Mouse (Mus musculus) intestine, embryonic 16.5 days (tissue): ENCODE measurements around the gene Enpp6. TPM values are rescaled to one million over a fixed set of nuclear protein-coding genes. Genes with fewer than 3 reads are reported as not detected.

Experiments used
- ATAC-seq: fragments of 200-750 bp; cut with Nextera tagmentation; 2 replicates; pipeline ENCODE4 v1.8.0; 2017; ENCODE audit warnings: moderate TSS enrichment, moderate library complexity
- H3K27ac ChIP-seq: fragments of 300-500 bp; sonication (generic); 2 replicates; pipeline ENCODE4 v1.5.1; 2014; ENCODE audit warnings: mild to moderate bottlenecking, low read length
- H3K27me3 ChIP-seq: fragments of 300-500 bp; sonication (generic); replicated peaks from 2 replicates; pipeline ENCODE4 v1.6.1; 2014; ENCODE audit warnings: low read length, control low read depth, mixed read lengths; ENCODE audit not compliant: control insufficient read depth, insufficient read depth
- H3K36me3 ChIP-seq: fragments of 300-500 bp; sonication (generic); 2 replicates; pipeline ENCODE4 v1.6.1; 2014; ENCODE audit warnings: low read length, control low read depth; ENCODE audit not compliant: control insufficient read depth, insufficient read depth
- H3K4me1 ChIP-seq: fragments of 300-500 bp; sonication (generic); 2 replicates; pipeline ENCODE4 v1.6.1; 2014; ENCODE audit warnings: low read length, control low read depth, mixed read lengths; ENCODE audit not compliant: control insufficient read depth, insufficient read depth
- H3K4me2 ChIP-seq: fragments of 300-500 bp; sonication (generic); 2 replicates; pipeline ENCODE4 v1.6.1; 2014; ENCODE audit warnings: low read depth, low read length, control low read depth
- H3K4me3 ChIP-seq: fragments of 300-500 bp; sonication (generic); 2 replicates; pipeline ENCODE4 v1.5.1; 2014; ENCODE audit warnings: mild to moderate bottlenecking, low read length
- H3K9ac ChIP-seq: fragments of 300-500 bp; sonication (generic); 2 replicates; pipeline ENCODE4 v1.6.1; 2014; ENCODE audit warnings: low read depth, low read length
- H3K9me3 ChIP-seq: fragments of 300-500 bp; sonication (generic); 2 replicates; pipeline ENCODE4 v1.6.1; 2016; ENCODE audit warnings: low read length, control low read depth; ENCODE audit not compliant: control insufficient read depth
- WGBS: fragments of 180-500 bp; shearing (Covaris S2); extraction: QIAGEN DNeasy Blood & Tissue Kit; methylation state at CpG from one replicate; pipeline ENCODE4 v1.1.7; 2014; 5-methylcytosine and 5-hydroxymethylcytosine counted together
- polyA plus RNA-seq: library from polyadenylated mRNA; unstranded; fragments of >200 nt; fragmentation: Nextera tagmentation; extraction: Ambion mirVana; gene quantifications from 2 replicates; pipeline ENCODE4 v1.2.1, GENCODE M21; 2015

Enpp6 gene
- polyA plus RNA-seq, 1 experiment from 2014 or later = 0.21 TPM

DNA sequence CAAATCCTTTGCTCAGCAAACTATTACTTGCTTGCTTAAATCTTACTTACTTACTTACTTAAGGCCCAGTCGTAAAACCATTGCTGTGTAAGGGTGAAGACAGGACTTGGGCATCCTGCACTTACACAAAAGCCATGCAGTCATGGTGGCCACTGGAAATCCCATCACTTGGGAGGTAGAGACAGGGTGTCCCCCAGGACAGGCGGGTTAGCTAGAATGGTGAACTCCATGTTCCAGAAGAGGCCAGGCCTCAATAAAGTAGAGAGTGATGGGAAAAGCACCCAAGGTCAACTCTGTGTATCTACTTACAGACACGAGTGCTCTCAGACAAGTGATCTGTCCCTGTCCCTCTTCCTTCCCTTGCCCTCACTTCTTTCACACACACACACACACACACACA is 146.7 kb downstream of the Enpp6 start:
- 85% methylated on average over 3 of the region's 3 CpGs for WGBS
- no peak overlapping the region for H3K4me2 ChIP-seq
- no peaks in the 10 kb centered on the region for H3K4me1 ChIP-seq
- H3K36me3 ChIP-seq = no peaks in the 10 kb centered on the region
- H3K4me3 ChIP-seq = no peak overlapping the region
- H3K27ac ChIP-seq = no peak overlapping the region
- no peak for ATAC-seq
- no peak overlapping the region for H3K9ac ChIP-seq
- H3K27me3 ChIP-seq = no peaks in the 10 kb centered on the region
- H3K9me3 ChIP-seq = no peaks in the 10 kb centered on the region

DNA sequence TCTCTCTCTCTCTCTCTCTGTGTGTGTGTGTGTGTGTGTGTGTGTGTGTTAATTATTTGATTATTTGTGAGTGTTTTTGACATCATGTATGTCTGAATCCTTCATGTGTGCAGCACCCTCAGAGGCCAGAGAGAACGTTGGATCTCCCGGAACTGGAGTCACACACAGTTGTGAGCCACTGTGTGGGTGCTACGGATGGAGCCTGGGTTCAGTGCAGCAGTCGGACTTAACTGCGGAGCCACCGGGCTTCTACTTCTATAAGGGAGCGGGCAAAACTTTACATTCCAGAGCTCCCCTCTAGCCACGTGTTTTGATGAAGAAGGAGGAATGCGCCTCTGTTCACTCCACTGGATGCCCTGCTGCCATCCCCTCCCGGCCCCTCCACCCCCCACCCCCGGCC is 148.0 kb downstream of the Enpp6 start:
- Histone ChIP-seq H3K4me3 (no peak overlapping the region), H3K9me3 (no peaks in the 10 kb centered on the region), H3K4me1 (no peaks in the 10 kb centered on the region), H3K27ac (no peak overlapping the region), H3K4me2 (no peak overlapping the region), H3K9ac (no peak overlapping the region), H3K36me3 (no peaks in the 10 kb centered on the region), H3K27me3 (no peaks in the 10 kb centered on the region)
- no peak for ATAC-seq
- 41% methylated on average over 11 of the region's 11 CpGs for WGBS

DNA sequence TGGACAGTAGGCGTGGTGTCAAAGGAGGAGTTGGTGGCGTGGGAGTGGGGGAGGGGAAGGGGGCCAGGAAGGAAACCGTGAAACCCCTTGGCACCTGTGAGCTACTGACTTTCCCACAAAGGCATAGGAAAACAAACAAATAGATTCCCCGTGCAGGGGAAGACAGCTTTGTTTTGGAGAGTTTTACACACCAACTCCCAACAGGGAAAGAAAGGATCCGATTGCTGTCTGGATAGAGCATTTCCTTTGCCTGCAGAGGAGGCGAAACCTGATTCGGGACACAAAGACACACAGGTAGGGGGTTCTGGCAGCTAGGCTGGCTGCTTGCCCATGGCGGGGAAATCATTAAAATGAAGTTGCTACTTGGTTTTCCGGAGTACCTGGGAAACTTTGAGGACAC is 148.9 kb downstream of the Enpp6 start:
- Histone ChIP-seq H3K4me1 (no peaks in the 10 kb centered on the region), H3K9ac (no peak overlapping the region), H3K4me3 (peak overlapping the region; percentile 13), H3K36me3 (no peaks in the 10 kb centered on the region), H3K27me3 (no peaks in the 10 kb centered on the region), H3K9me3 (no peaks in the 10 kb centered on the region), H3K27ac (no peak overlapping the region), H3K4me2 (peak overlapping the region; percentile 45)
- 15% methylated on average over 9 of the region's 9 CpGs for WGBS
- no peak for ATAC-seq

DNA sequence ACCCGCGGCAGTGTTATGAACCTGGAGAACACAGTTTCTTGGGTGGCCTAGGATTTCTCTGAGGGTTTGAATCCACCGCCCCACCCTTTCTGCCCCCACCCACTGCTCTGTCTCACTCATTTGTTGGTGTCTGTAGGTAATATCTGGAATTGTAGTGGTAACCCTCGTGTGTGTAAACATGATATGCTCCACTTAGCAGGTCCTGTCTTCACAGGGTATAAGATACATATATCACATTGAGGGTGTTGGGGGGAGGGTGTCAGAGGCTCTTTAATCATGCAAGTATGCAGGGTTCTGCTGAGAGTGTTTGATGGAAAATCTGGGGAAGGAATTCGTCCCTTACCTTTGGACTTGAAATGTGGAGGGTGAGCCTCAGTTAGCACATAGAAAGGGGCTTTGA is 149.4 kb downstream of the Enpp6 start:
- H3K36me3 ChIP-seq = no peaks in the 10 kb centered on the region
- no peak for ATAC-seq
- no peak overlapping the region for H3K27ac ChIP-seq
- no peak overlapping the region for H3K9ac ChIP-seq
- no peak overlapping the region for H3K4me3 ChIP-seq
- no peaks in the 10 kb centered on the region for H3K9me3 ChIP-seq
- H3K27me3 ChIP-seq = no peaks in the 10 kb centered on the region
- H3K4me2 ChIP-seq = peak overlapping the region; percentile 45
- H3K4me1 ChIP-seq = no peaks in the 10 kb centered on the region
- 28% methylated on average over 5 of the region's 5 CpGs for WGBS

DNA sequence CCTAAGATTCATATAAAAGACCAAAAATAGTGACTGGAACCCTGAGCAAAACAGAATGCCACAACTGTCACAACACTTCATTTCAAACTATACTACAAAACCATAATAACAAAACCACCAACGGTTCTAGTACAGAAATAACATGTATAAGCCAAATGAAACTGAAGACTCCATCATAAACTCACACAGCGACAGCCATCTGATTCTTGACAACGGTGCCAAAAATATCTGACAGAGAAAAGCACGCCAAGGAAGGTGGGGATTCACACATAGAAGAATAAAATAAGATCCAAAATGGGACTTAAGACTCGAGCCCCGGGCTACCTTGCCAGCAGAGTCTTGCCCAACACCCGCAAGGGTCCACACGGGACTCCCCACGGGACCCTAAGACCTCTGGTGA is 158.6 kb downstream of the Enpp6 start:
- 91% methylated on average over 7 of the region's 9 CpGs for WGBS
- no peak overlapping the region for H3K27ac ChIP-seq

More for the DNA sequence above, 158.6 kb downstream of the Enpp6 start:
- H3K4me1 ChIP-seq = no peaks in the 10 kb centered on the region
- H3K9ac ChIP-seq = no peak overlapping the region
- H3K4me3 ChIP-seq = no peak overlapping the region
- no peaks in the 10 kb centered on the region for H3K9me3 ChIP-seq
- H3K27me3 ChIP-seq = no peaks in the 10 kb centered on the region
- no peak for ATAC-seq
- no peak overlapping the region for H3K4me2 ChIP-seq
- no peaks in the 10 kb centered on the region for H3K36me3 ChIP-seq

Other genes starting within 250 kb of the Enpp6 start
- 23.4 and 29.0 TPM in 2 replicates for gene Irf2, start 247.2 kb upstream of the Enpp6 start, polyA plus RNA-seq